Mouse (Mus musculus) forebrain, embryonic 16.5 days (tissue): Measurements from ENCODE around the gene Nsun5. TPM values are rescaled to one million over a fixed set of nuclear protein-coding genes. Genes with fewer than 3 reads are reported as not detected.

Experiments
- ATAC-seq: fragments of 200-750 bp; cut with Nextera tagmentation; 2 replicates; pipeline ENCODE4 v1.8.0; 2017; ENCODE audit warnings: mild to moderate bottlenecking, moderate library complexity
- H3K27ac ChIP-seq: fragments of 300-500 bp; sonication (generic); 2 replicates; pipeline ENCODE4 v1.5.1; 2014; ENCODE audit warnings: low read length, control low read depth
- H3K27me3 ChIP-seq: fragments of 300-500 bp; sonication (generic); replicated peaks from 2 replicates; pipeline ENCODE4 v1.6.1; 2014; ENCODE audit warnings: low read length; ENCODE audit not compliant: control insufficient read depth, insufficient read depth
- H3K36me3 ChIP-seq: fragments of 300-500 bp; sonication (generic); 2 replicates; pipeline ENCODE4 v1.6.1; 2014; ENCODE audit not compliant: control insufficient read depth, insufficient read depth
- H3K4me1 ChIP-seq: fragments of 300-500 bp; sonication (generic); replicated peaks from 2 replicates; pipeline ENCODE4 v1.6.1; 2014; ENCODE audit warnings: low read length; ENCODE audit not compliant: control insufficient read depth, insufficient read depth
- H3K4me2 ChIP-seq: fragments of 300-500 bp; sonication (generic); 2 replicates; pipeline ENCODE4 v1.6.1; 2014; ENCODE audit warnings: mild to moderate bottlenecking, low read length, control low read depth
- H3K4me3 ChIP-seq: fragments of 300-500 bp; sonication (generic); replicated peaks from 2 replicates; pipeline ENCODE4 v1.5.1; 2014; ENCODE audit warnings: mild to moderate bottlenecking, low read length, control low read depth
- H3K9ac ChIP-seq: fragments of 300-500 bp; sonication (generic); replicated peaks from 2 replicates; pipeline ENCODE4 v1.6.1; 2014; ENCODE audit warnings: low read depth, low read length, control low read depth
- H3K9me3 ChIP-seq: fragments of 300-500 bp; sonication (generic); 2 replicates; pipeline ENCODE4 v1.6.1; 2016; ENCODE audit warnings: low read length; ENCODE audit not compliant: control insufficient read depth
- WGBS: fragments of 180-500 bp; shearing (Covaris S2); extraction: QIAGEN DNeasy Blood & Tissue Kit; methylation state at CpG from one replicate; pipeline ENCODE4 v1.1.7; 2014; 5-methylcytosine and 5-hydroxymethylcytosine counted together
- polyA plus RNA-seq: library from polyadenylated mRNA; unstranded; fragments of >200 nt; fragmentation: Nextera tagmentation; extraction: Ambion mirVana; gene quantifications from 2 replicates; pipeline ENCODE4 v1.2.1, GENCODE M21; 2015

Gene Nsun5
- polyA plus RNA-seq, 1 experiment from 2014 or later: 41.8 TPM

DNA sequence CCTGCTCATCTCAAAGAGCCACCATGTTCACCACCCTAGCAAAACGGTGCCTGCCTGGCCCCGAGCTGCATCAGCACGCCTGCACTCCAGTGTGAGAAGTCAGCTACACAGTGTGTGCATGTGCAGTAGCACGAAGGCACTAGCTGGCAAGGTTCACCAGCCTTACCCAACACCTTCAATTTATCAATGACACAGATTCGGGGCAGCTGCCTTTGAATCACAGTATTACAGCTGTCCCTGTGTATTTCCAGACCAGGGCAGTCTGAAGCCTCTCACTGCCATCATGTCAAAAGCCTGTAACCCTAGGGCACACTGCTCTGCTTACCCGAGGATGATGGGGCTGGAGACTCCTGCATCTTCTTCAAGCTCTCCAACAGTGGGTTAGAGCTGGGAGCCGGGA is 13.0 kb downstream of the Nsun5 start:
- H3K4me1 ChIP-seq: no peaks in the 10 kb centered on the region
- H3K9me3 ChIP-seq: no peaks in the 10 kb centered on the region
- H3K9ac ChIP-seq: no peak overlapping the region
- H3K27me3 ChIP-seq: no peaks in the 10 kb centered on the region
- ATAC-seq: no peak
- no peak overlapping the region for H3K4me2 ChIP-seq
- peaks cover 55% of the 10 kb centered on the region for H3K36me3 ChIP-seq
- WGBS: 91% methylated on average over 7 of the region's 7 CpGs
- H3K4me3 ChIP-seq: no peak overlapping the region
- no peak overlapping the region for H3K27ac ChIP-seq

DNA sequence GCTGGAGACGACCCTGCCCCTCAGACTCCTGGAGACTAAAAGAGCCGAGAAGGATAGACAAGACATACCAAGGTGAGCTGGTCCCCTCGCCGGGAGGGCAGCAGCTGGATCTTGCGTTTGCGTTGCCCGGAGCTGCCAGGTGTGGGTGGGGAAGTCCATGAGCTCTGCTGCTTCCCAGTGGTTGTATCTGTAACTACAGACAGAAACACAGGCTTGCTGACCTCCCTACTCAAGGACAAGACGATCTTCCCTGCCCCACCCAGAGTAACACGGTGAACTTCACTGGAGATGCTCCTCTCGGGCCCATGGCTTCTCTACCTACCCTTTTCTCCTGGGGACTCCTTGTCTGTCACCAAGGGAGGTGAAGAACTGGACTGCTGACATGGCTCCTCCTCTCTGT is 14.0 kb downstream of the Nsun5 start:
- peaks cover 49% of the 10 kb centered on the region for H3K36me3 ChIP-seq
- H3K4me1 ChIP-seq: no peaks in the 10 kb centered on the region
- H3K27me3 ChIP-seq: no peaks in the 10 kb centered on the region
- H3K9ac ChIP-seq: no peak overlapping the region
- H3K4me2 ChIP-seq: no peak overlapping the region
- no peaks in the 10 kb centered on the region for H3K9me3 ChIP-seq
- H3K27ac ChIP-seq: no peak overlapping the region
- no peak overlapping the region for H3K4me3 ChIP-seq
- WGBS: 86% methylated on average over 10 of the region's 10 CpGs
- ATAC-seq: no peak

DNA sequence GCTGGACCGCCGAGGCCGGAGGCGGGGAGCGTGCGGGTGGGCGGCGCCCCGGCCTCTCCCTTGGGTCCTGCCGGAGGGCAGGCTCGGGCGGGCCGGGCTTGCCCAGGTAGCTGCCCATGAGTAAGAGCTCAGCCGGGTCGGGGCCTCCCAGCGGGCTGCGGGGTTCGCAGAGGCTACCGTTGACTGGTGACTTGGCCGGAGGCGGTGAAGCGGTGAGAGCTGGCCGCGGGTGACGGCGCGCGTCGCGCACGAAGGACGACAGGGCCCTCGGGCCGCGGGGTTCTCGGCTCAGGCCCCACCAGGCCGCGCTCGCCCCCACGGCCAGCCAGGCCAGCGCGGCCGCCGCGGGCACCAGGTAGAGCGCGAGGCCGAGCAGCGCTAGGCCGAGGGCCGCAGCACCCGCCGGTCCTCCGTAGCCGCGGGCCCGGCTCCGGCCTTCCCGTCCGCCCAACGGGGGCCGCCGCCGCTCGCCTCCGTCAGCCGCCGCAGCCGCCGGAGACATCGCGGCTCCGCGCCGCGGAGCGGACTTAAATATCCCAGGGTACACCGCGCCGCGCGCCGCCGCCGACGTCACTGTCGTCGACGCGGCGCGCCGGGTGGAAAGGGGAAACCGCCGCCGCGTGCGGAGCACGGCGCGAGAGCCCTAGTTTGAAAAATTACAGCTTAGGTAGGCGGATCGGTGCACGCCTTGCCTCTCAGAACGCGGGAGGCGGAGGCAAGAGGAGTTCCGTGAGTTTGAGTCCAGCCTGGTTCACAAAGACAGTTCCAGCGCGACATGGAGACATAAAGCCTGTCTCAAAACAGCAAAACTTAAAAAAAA is 24.5 kb downstream of the Nsun5 start, which contains the start of gene Pom121:
Gene Pom121 (minus strand): TSS at position 543 of the 820 bp plus-strand sequence.
- peak within 1 kb of the TSS; percentile 95 for H3K9ac ChIP-seq
- peaks cover 15% of the 10 kb centered on the region for H3K4me1 ChIP-seq
- H3K9me3 ChIP-seq: no peaks in the 10 kb centered on the region
- H3K36me3 ChIP-seq: peaks cover 17% of the 10 kb centered on the region
- no peaks in the 10 kb centered on the region; the same call in 1 of the 2 replicates for H3K27me3 ChIP-seq
- WGBS: under 1% methylated on average over 102 of the region's 110 CpGs
- ATAC-seq: peak; percentile 93
- peak within 1 kb of the TSS; percentile 94 for H3K4me3 ChIP-seq
- H3K4me2 ChIP-seq: peak within 1 kb of the TSS; percentile 91
- peak within 1 kb of the TSS; percentile 75 for H3K27ac ChIP-seq

DNA sequence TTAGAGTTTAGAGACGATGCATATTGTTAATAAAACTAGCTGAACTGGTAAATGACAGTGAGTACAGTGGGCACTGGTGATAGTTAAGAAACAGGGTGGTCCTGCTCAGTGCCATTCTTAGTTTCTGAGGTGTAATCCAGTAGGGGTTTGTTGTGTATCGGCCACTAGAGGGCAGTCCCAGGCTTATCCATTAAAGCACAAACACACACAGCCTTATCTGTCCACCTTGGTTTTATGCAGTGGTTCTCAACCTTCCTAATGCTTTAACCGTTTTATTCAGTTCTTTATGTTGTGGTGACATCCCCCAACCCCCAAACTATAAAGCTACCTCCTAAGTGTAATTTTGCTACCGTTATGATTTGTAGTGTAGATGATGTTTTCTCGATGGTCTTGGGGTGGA is 26.1 kb downstream of the Nsun5 start:
- no peak overlapping the region for H3K4me2 ChIP-seq
- H3K9ac ChIP-seq: no peak overlapping the region
- H3K27ac ChIP-seq: no peak overlapping the region
- no peak for ATAC-seq
- WGBS: 54% methylated on average over 5 of the region's 5 CpGs
- H3K36me3 ChIP-seq: peaks cover 10% of the 10 kb centered on the region
- H3K9me3 ChIP-seq: no peaks in the 10 kb centered on the region
- H3K27me3 ChIP-seq: no peaks in the 10 kb centered on the region; the same call in 1 of the 2 replicates
- no peak overlapping the region for H3K4me3 ChIP-seq
- H3K4me1 ChIP-seq: peaks cover 15% of the 10 kb centered on the region

DNA sequence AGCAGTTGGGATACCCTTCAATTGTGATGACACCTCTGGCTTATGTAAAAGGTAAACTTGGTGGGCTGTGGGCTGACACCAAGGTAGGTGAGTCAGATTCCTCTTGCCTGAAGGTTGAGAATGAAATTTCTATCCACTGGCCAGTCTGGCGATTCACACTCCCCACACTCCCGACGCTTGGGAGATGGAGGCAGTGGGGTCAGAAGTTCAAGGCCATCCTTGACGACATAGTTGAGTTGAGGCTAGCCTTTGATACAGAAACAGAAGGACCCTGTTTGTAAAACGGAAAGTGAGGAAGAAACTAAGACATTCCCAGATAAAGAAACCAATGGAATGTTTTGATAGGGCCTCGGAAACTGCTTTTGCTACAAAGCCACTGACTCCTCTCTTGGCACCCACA is 29.6 kb downstream of the Nsun5 start:
- no peaks in the 10 kb centered on the region for H3K9me3 ChIP-seq
- no peak overlapping the region for H3K4me3 ChIP-seq
- 77% methylated on average over 6 of the region's 6 CpGs for WGBS
- no peak overlapping the region for H3K27ac ChIP-seq
- H3K27me3 ChIP-seq: no peaks in the 10 kb centered on the region; the same call in 1 of the 2 replicates
- no peaks in the 10 kb centered on the region for H3K36me3 ChIP-seq
- H3K9ac ChIP-seq: no peak overlapping the region
- peaks cover 5% of the 10 kb centered on the region for H3K4me1 ChIP-seq
- H3K4me2 ChIP-seq: no peak overlapping the region
- ATAC-seq: no peak

DNA sequence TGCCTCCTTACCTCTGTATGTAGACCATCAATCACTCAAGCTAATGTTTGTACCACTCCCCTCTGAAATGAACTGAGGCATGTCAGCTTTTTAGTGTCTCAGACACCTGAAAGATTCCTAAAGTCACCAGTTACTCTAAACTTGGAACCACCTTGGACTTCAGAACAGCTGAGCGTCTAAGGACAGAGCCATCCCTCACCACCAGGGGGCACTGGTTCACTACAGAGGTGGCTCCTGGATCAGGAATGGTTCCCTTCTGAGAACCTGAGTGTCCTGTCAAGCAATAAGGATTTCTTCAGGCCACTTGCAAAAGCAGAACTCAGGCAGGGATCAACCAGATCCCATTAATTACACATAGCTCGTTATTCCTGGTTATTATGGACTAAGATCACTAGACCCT is 30.5 kb downstream of the Nsun5 start:
- peaks cover 3% of the 10 kb centered on the region; the same call in 1 of the 2 replicates for H3K4me1 ChIP-seq
- no peaks in the 10 kb centered on the region; the same call in 1 of the 2 replicates for H3K27me3 ChIP-seq
- no peaks in the 10 kb centered on the region for H3K36me3 ChIP-seq
- H3K4me2 ChIP-seq: no peak overlapping the region
- H3K27ac ChIP-seq: no peak overlapping the region
- H3K4me3 ChIP-seq: no peak overlapping the region
- no peaks in the 10 kb centered on the region for H3K9me3 ChIP-seq
- WGBS: 8% methylated on average over 2 of the region's 2 CpGs
- H3K9ac ChIP-seq: no peak overlapping the region
- peak; percentile 63; the same call in 1 of the 2 replicates for ATAC-seq

DNA sequence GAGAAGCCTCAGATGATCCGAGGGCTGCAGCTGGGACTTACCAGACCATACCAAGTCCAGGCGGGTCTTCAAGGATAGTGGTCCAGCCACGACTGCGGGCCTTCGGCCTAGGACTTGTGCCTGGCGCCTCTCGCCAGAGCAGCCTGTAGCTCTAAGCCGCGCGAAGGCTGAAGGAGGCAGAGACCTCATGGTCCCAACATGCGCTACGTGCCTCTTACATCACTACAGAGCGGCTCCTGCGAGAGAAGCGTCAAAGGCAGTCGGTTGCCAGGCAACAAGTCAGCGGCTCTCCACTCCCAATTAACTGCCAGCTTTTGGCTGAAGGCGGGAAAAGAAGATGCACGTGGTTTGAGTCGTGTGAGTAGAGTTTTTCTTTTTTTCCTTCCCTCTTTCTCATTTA is 34.9 kb downstream of the Nsun5 start:
- Histone ChIP-seq H3K27ac (no peak overlapping the region), H3K4me2 (peak overlapping the region; percentile 35), H3K9me3 (no peaks in the 10 kb centered on the region), H3K4me3 (0 out of 2 replicates have a peak overlapping the region, but pooled peaks have one; percentile 15), H3K36me3 (no peaks in the 10 kb centered on the region), H3K9ac (0 out of 2 replicates have a peak overlapping the region, but pooled peaks have one; percentile 29), H3K27me3 (no peaks in the 10 kb centered on the region), H3K4me1 (peaks cover 3% of the 10 kb centered on the region; the same call in 1 of the 2 replicates)
- 29% methylated on average over 20 of the region's 20 CpGs for WGBS
- ATAC-seq: peak; percentile 88

DNA sequence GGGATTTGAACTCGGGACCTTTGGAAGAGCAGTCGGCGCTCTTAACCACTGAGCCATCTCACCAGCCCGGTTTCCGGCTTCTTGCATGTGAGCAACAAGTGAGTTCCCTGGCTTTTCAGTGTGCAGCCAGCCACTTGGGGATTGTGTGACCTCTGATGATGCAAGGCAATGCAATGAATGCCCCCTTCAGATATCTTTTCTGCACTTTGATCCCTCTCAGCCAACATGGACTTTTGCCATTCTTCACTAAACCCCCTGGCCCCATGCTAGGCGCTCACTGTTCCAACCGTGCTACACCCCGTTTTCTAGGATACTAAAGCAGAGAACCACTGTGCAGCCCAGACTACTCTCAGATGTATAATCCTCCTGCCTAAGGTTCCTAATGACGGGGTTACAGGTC is 35.7 kb downstream of the Nsun5 start:
- ATAC-seq: no peak

DNA sequence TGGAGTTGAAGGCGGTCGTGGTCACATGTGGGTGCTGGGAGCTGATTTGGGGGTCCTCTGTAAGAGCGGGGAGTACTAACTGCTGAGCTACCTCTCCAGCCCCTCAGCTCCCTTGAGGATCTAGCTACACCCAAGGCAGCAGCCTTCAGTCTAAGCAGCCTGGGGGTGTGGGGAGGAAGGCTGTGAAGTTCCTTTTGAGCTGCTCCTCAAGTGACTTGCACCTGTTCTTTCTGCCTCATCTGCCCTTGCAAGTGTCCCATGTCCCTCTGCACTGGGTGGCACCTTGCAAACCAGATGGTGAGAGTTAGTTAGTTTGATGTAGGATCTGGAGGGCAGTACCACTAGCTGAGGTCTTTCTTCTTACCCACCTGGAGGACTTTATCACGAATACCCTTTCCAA is 38.4 kb downstream of the Nsun5 start:
- ATAC-seq: no peak
- H3K27me3 ChIP-seq: no peaks in the 10 kb centered on the region
- no peak overlapping the region for H3K27ac ChIP-seq
- H3K9ac ChIP-seq: no peak overlapping the region
- H3K36me3 ChIP-seq: no peaks in the 10 kb centered on the region; the same call in 1 of the 2 replicates
- H3K4me2 ChIP-seq: no peak overlapping the region
- no peaks in the 10 kb centered on the region for H3K9me3 ChIP-seq
- no peak overlapping the region for H3K4me3 ChIP-seq
- 89% methylated on average over 4 of the region's 4 CpGs for WGBS
- peaks cover 3% of the 10 kb centered on the region; the same call in 1 of the 2 replicates for H3K4me1 ChIP-seq

More for the DNA sequence above, 35.7 kb downstream of the Nsun5 start:
- Histone ChIP-seq H3K9ac (no peak overlapping the region), H3K9me3 (no peaks in the 10 kb centered on the region), H3K27me3 (no peaks in the 10 kb centered on the region), H3K4me3 (no peak overlapping the region), H3K4me1 (peaks cover 3% of the 10 kb centered on the region; the same call in 1 of the 2 replicates), H3K27ac (no peak overlapping the region), H3K36me3 (no peaks in the 10 kb centered on the region), H3K4me2 (no peak overlapping the region)
- WGBS: 81% methylated on average over 8 of the region's 9 CpGs
